Mouse (Mus musculus) stomach, embryonic 14.5 days (tissue): ENCODE data around the gene Clip2. TPM values are rescaled to one million over a fixed set of nuclear protein-coding genes. Genes with fewer than 3 reads are reported as not detected.
"Not testable (repeated sequence)": the region's sequence is repeated elsewhere in the genome, so short reads cannot be mapped to it uniquely, and the experiment has no call there.

Source experiments
- ATAC-seq: fragments of 200-750 bp; cut with Nextera tagmentation; 2 replicates; pipeline ENCODE4 v1.8.0; 2017; ENCODE audit warnings: low read depth, moderate TSS enrichment; ENCODE audit not compliant: insufficient number of reproducible peaks, insufficient read depth, low FRiP score
- H3K27ac ChIP-seq: fragments of 300-500 bp; sonication (generic); 2 replicates; pipeline ENCODE4 v1.5.1; 2014; ENCODE audit warnings: mild to moderate bottlenecking, low read length, moderate library complexity, mixed read lengths
- H3K27me3 ChIP-seq: fragments of 300-500 bp; sonication (generic); 2 replicates; pipeline ENCODE4 v1.6.1; 2014; ENCODE audit warnings: low read length, control low read depth, mixed read lengths; ENCODE audit not compliant: control insufficient read depth, insufficient read depth
- H3K36me3 ChIP-seq: fragments of 300-500 bp; sonication (generic); 2 replicates; pipeline ENCODE4 v1.6.1; 2014; ENCODE audit warnings: mild to moderate bottlenecking, control low read depth, low read length, moderate library complexity, mixed read lengths; ENCODE audit not compliant: control insufficient read depth, insufficient read depth
- H3K4me1 ChIP-seq: fragments of 300-500 bp; sonication (generic); 2 replicates; pipeline ENCODE4 v1.6.1; 2014; ENCODE audit warnings: low read length, control low read depth, mixed read lengths; ENCODE audit not compliant: control insufficient read depth, insufficient read depth
- H3K4me2 ChIP-seq: fragments of 300-500 bp; sonication (generic); replicated peaks from 2 replicates; pipeline ENCODE4 v1.6.1; 2014; ENCODE audit warnings: low read depth, low read length, control low read depth
- H3K4me3 ChIP-seq: fragments of 300-500 bp; sonication (generic); 2 replicates; pipeline ENCODE4 v1.5.1; 2014; ENCODE audit warnings: low read depth, low read length, control low read depth
- H3K9ac ChIP-seq: fragments of 300-500 bp; sonication (generic); replicated peaks from 2 replicates; pipeline ENCODE4 v1.6.1; 2014; ENCODE audit warnings: low read depth, mild to moderate bottlenecking, control low read depth, low read length, moderate library complexity, mixed read lengths
- H3K9me3 ChIP-seq: fragments of 300-500 bp; sonication (generic); 2 replicates; pipeline ENCODE4 v1.6.1; 2016; ENCODE audit warnings: low read depth, low read length, control low read depth; ENCODE audit not compliant: control insufficient read depth
- WGBS: fragments of 180-500 bp; shearing (Covaris S2); extraction: QIAGEN DNeasy Blood & Tissue Kit; methylation state at CpG from one replicate; pipeline ENCODE4 v1.1.7; 2014; 5-methylcytosine and 5-hydroxymethylcytosine counted together
- polyA plus RNA-seq: library from polyadenylated mRNA; unstranded; fragments of >200 nt; fragmentation: Nextera tagmentation; extraction: Ambion mirVana; gene quantifications from 2 replicates; pipeline ENCODE4 v1.2.1, GENCODE M21; 2014

The Clip2 gene
- polyA plus RNA-seq, 1 experiment from 2014 or later: 4.4 TPM

- Histone ChIP-seq H3K4me2 (no peak overlapping the region), H3K4me1 (peaks cover 3% of the 10 kb centered on the region; the same call in 1 of the 2 replicates), H3K36me3 (peaks cover 9% of the 10 kb centered on the region; the same call in 1 of the 2 replicates), H3K9ac (no peak overlapping the region), H3K27me3 (no peaks in the 10 kb centered on the region), H3K9me3 (no peaks in the 10 kb centered on the region), H3K4me3 (no peak overlapping the region), H3K27ac (no peak overlapping the region)
- ATAC-seq: no peak
- 51% methylated on average over 10 of the region's 10 CpGs for WGBS
These were observed 64.2 kb downstream of the Clip2 start for GRCm38 (mm10) chr5:134488042-134488441.

GRCm38 (mm10) chr5:134485900-134486665 lies 66.2 kb downstream of the Clip2 start:
- Histone ChIP-seq H3K36me3 (peaks cover 8% of the 10 kb centered on the region; the same call in 1 of the 2 replicates), H3K9me3 (no peaks in the 10 kb centered on the region), H3K9ac (no peak overlapping the region), H3K27me3 (no peaks in the 10 kb centered on the region), H3K4me2 (no peak overlapping the region), H3K27ac (no peak overlapping the region), H3K4me1 (no peaks in the 10 kb centered on the region), H3K4me3 (no peak overlapping the region)
- ATAC-seq: 0 out of 2 replicates have a peak, but pooled peaks have one; percentile 33
- 56% methylated on average over 13 of the region's 13 CpGs for WGBS

GRCm38 (mm10) chr5:134485183-134485730 lies 67.0 kb downstream of the Clip2 start:
- WGBS: 75% methylated on average over 7 of the region's 7 CpGs
- Histone ChIP-seq H3K27me3 (no peaks in the 10 kb centered on the region), H3K9me3 (no peaks in the 10 kb centered on the region)

DNA sequence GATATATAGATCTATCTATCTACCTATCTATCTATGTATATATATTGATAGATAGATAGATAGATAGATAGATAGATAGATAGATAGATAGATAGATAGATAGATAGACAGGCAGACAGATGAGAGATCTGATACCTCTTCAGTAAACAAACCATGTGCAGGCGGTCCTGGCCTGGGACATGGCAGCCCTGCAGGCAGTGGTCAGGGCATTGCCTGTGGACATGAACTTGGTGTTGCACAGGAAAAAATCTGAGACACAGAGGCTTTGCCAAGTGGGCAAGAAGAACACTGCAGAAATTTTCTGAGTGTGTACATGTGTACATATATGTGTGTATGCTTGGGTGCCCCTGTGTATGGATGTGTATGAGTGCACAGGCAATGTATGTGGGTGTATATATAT lies 68.9 kb downstream of the Clip2 start:
- no peaks in the 10 kb centered on the region for H3K27me3 ChIP-seq
- no peak overlapping the region for H3K9ac ChIP-seq
- H3K27ac ChIP-seq: no peak overlapping the region
- ATAC-seq: no peak
- no peaks in the 10 kb centered on the region for H3K9me3 ChIP-seq
- H3K4me1 ChIP-seq: no peaks in the 10 kb centered on the region
- 76% methylated on average over 1 of the region's 1 CpGs for WGBS
- no peak overlapping the region for H3K4me3 ChIP-seq
- no peak overlapping the region for H3K4me2 ChIP-seq
- H3K36me3 ChIP-seq: no peaks in the 10 kb centered on the region

More at GRCm38 (mm10) chr5:134485183-134485730, 67.0 kb downstream of the Clip2 start:
- Histone ChIP-seq H3K9ac (no peak overlapping the region), H3K4me3 (no peak overlapping the region), H3K36me3 (0 out of 2 replicates have a peak, but pooled peaks cover under 1% of the 10 kb centered on the region), H3K27ac (no peak overlapping the region), H3K4me1 (no peaks in the 10 kb centered on the region), H3K4me2 (no peak overlapping the region)
- no peak for ATAC-seq

DNA sequence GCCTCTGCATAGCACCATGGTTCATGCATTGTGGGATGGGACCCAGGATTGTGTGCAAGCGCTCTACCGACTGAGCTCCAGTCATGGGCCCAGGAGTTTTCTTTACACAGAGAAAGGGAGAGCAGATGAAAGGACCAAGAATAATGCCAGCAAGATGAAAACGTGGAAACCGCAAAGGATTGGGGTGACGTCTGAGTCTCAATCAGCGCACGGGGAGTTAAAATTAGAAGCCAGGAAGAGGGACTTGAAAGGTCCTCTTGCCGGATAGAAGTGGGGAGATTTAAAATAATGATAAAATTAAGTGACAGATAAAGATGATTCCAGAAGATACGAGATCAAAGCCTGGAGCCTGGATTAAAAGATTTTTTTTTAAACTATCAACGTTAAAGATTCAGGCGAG lies 69.9 kb downstream of the Clip2 start:
- H3K4me2 ChIP-seq: no peak overlapping the region
- H3K27ac ChIP-seq: no peak overlapping the region
- H3K4me1 ChIP-seq: no peaks in the 10 kb centered on the region
- ATAC-seq: no peak
- no peaks in the 10 kb centered on the region for H3K36me3 ChIP-seq
- H3K9me3 ChIP-seq: no peaks in the 10 kb centered on the region
- WGBS: 68% methylated on average over 11 of the region's 11 CpGs
- no peak overlapping the region for H3K4me3 ChIP-seq
- no peak overlapping the region for H3K9ac ChIP-seq
- no peaks in the 10 kb centered on the region for H3K27me3 ChIP-seq

DNA sequence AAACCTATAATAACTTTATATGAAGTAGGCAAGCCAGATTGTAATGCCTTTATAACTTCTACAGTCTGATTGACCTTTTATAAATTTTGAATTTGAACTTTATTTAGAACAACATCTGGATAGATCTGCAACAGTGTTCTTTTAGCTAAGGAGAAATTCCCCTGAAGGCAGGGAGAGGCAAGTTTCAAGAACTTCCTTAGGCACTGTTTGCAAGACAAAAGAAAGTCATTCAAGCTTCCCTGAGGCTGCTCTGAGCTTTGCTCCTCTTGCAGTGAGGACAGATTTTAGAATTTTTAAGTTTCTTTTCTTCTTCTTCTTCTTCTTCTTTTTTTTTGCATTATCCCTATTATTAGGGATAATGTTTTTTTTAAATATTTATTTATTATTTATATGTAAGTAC lies 73.3 kb downstream of the Clip2 start:
- H3K4me1 ChIP-seq, H3K27ac ChIP-seq, H3K27me3 ChIP-seq, H3K36me3 ChIP-seq, H3K9ac ChIP-seq, H3K4me2 ChIP-seq, H3K4me3 ChIP-seq, H3K9me3 ChIP-seq, ATAC-seq: not testable (repeated sequence)

- H3K4me1 ChIP-seq, ATAC-seq: not testable (repeated sequence)
- WGBS: 87% methylated on average over 7 of the region's 7 CpGs
These were observed 76.5 kb downstream of the Clip2 start for GRCm38 (mm10) chr5:134475686-134476085.

DNA sequence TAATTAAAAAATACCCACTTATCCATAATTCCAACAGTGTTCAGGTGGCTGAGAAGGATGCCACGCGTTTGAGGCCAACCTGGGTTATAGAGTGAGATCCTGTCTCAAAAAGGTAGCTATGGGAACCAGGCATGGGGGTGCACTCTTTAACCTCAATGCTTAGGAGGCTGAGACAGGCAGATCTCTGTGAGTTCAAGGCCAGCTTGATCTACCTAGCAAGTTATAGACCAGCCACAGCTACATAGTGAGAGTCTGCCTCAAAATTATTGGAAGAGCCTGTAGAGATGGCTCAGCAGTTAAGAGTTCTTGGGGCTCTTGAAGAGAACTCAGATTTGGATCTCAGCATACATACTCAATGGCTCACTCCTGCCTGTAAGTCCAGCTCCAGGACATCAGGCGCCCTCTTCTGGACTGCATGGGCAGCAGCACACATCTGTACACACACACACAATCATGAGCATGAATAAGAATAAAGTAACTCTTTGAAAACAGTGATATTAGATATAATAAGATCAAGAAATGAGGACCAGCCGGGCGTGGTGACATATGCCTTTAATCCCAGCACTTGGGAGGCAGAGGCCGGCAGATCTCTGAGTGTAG lies 77.1 kb downstream of the Clip2 start:
- H3K27me3 ChIP-seq: no peaks in the 10 kb centered on the region
- no peaks in the 10 kb centered on the region for H3K4me1 ChIP-seq
- no peaks in the 10 kb centered on the region for H3K9me3 ChIP-seq
- ATAC-seq: no peak
- WGBS: 92% methylated on average over 6 of the region's 6 CpGs
- no peak overlapping the region for H3K4me2 ChIP-seq
- no peaks in the 10 kb centered on the region for H3K36me3 ChIP-seq
- H3K27ac ChIP-seq: no peak overlapping the region
- H3K9ac ChIP-seq: no peak overlapping the region
- no peak overlapping the region for H3K4me3 ChIP-seq

More at GRCm38 (mm10) chr5:134475686-134476085, 76.5 kb downstream of the Clip2 start:
- H3K4me3 ChIP-seq, H3K36me3 ChIP-seq, H3K9me3 ChIP-seq, H3K27ac ChIP-seq, H3K4me2 ChIP-seq, H3K27me3 ChIP-seq, H3K9ac ChIP-seq: not testable (repeated sequence)
